Mouse (Mus musculus) C2C12 (cell line): ENCODE measurements at regions not wholly inside any gene's neighbourhood (a gene's known extent, or its start where the extent isn't known, plus 50 kb on each side); places are given as distances from the start of the nearest gene placed in this dataset.

ENCODE experiments used
- CTCF ChIP-seq: IDR thresholded peaks from one replicate; pipeline ENCODE4 v1.5.1; 2011; ENCODE audit not compliant: control insufficient read depth, insufficient read depth, insufficient read length
- MAX ChIP-seq: IDR thresholded peaks from one replicate; pipeline ENCODE4 v1.6.1; 2011; ENCODE audit warnings: mild to moderate bottlenecking, control low read depth
- MYOD1 ChIP-seq: IDR thresholded peaks from one replicate; pipeline ENCODE4 v1.6.1; 2011; ENCODE audit warnings: low read depth; ENCODE audit not compliant: control insufficient read depth, insufficient read length

GRCm38 (mm10) chr13:31400401-31400800 is 155.5 kb upstream of the Foxq1 start:
- no peak for TF ChIP-seq CTCF
- TF ChIP-seq MAX = no peak
- no peak for TF ChIP-seq MYOD1
